Mouse (Mus musculus): ENCODE results near the gene Aspg. TPM values are rescaled to one million over a fixed set of nuclear protein-coding genes. Genes with fewer than 3 reads are reported as not detected.

Aspg gene
- total RNA-seq, 2 experiments from 2014 or later, result 1.4 to 3.5 TPM

Small RNA genes lying within 50 kb of the gene (microRNA-seq; reads per million reads assigned to microRNA genes)
- 40.0 to 62.7 reads per million in 2 experiments for gene Mir203
- gene Mir3073a, result 0 reads per million in 2 experiments
- gene Mir3073b, result 0 reads per million in 2 experiments

Other genes with a start within 250 kb of the Aspg start
- gene Ppp1r13b, start 198.6 kb upstream of the Aspg start, total RNA-seq (2021), result 10 to 100 TPM; 89.5 to 91.9 TPM
- gene Atp5mpl, start 139.7 kb upstream of the Aspg start, total RNA-seq (2021), result 100 to 1,000 TPM; 374 to 410 TPM
- under 1 TPM; 0.09 to 0.22 TPM for gene Tdrd9, start 135.1 kb upstream of the Aspg start, total RNA-seq (2021)
- not detected for gene Rd3l, start 125.4 kb upstream of the Aspg start, total RNA-seq (2021)
- gene Kif26a, start 39.5 kb downstream of the Aspg start, total RNA-seq (2021), result 1 to 10 TPM; 5.2 to 6.6 TPM

All from layer of hippocampus, postnatal 25 days (tissue).